In the genomic region with DNA sequence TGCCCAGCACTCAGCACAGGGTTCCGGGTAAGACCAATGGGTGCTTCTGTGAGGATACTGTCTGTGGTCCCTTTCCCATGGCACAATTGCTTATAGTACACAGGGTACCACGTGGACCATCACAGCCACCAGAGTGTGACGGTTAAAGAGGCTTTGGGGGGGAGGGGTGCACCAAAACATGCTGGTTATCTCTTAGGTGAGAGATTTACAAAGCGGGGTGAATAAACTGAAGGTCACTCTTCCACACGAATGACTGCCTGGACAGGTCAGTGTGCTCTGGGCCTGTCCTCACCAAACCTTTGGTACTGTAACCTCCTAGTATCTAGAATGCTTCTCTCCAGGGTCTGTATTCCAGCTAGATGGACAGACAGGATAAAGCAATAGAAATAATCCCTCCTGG, we compare ENCODE assay signal across 26 mouse cellular contexts. TPM values are rescaled to one million over a fixed set of nuclear protein-coding genes. Genes with fewer than 3 reads are reported as not detected.
DNase-seq lines count a peak whose midpoint lies in the region; ATAC-seq lines count a peak whose summit lies in the region.
"Had no signal": no experiment of that assay in that cellular context is flagged by ENCODE, and none has a peak within 500 bp of the region (broad histone marks: within the 10 kb centered on the region; RNA-seq: fewer than 3 reads in every experiment).

No protein-coding gene starts in this region.

- DNase-seq in heart, postnatal 36 days = no peak
- peak; percentile 16 to 33 for DNase-seq in kidney, adult 8-10 months
- DNase-seq in kidney, postnatal 4 days = no peak
- peak; percentile 18 to 48 for DNase-seq in kidney, postnatal 36 days
- DNase-seq in kidney, postnatal 10 days = no peak
- DNase-seq: adrenal gland, adult 8-10 months; adrenal gland, postnatal 25 days; cerebellum, adult 11-12 months; cerebellum, adult 8-10 months; cerebellum, postnatal 10 days; cerebellum, postnatal 36 days; embryo, embryonic 11 days; gastrocnemius, postnatal 25 days; heart, adult 18-20 months; heart, postnatal 14 days had no signal

- no peaks in the 10 kb centered on the region for H3K27me3 ChIP-seq in heart, embryonic 14.5 days (ENCODE audit: control insufficient read depth, insufficient read depth, low read length)
- H3K27me3 ChIP-seq: embryonic facial prominence, embryonic 13.5 days; forebrain, embryonic 15.5 days; heart, embryonic 12.5 days; hindbrain, embryonic 15.5 days had no signal

- no peak overlapping the region for H3K27ac ChIP-seq in heart, embryonic 14.5 days (replicated peaks in 1 of 2; ENCODE audit: control insufficient read depth in 1 of 2, insufficient read depth in 1 of 2, low read depth in 2 of 2, low read length in 2 of 2)
- H3K27ac ChIP-seq: embryonic facial prominence, embryonic 10.5 days; embryonic facial prominence, embryonic 13.5 days; forebrain, embryonic 12.5 days; forebrain, embryonic 15.5 days; hindbrain, embryonic 12.5 days; hindbrain, embryonic 15.5 days had no signal

- H3K9me3 ChIP-seq in heart, embryonic 14.5 days (ENCODE audit: control insufficient read depth, low read length) = no peaks in the 10 kb centered on the region
- H3K9me3 ChIP-seq: embryonic facial prominence, embryonic 10.5 days; embryonic facial prominence, embryonic 13.5 days; forebrain, embryonic 12.5 days; forebrain, embryonic 15.5 days; heart, embryonic 12.5 days; hindbrain, embryonic 12.5 days; hindbrain, embryonic 15.5 days had no signal

- no peak overlapping the region for H3K4me2 ChIP-seq in heart, embryonic 14.5 days (ENCODE audit: low read length)
- H3K4me2 ChIP-seq: embryonic facial prominence, embryonic 13.5 days; forebrain, embryonic 12.5 days; forebrain, embryonic 15.5 days; heart, embryonic 12.5 days; hindbrain, embryonic 12.5 days; hindbrain, embryonic 15.5 days had no signal

- intact Hi-C loops in heart, postnatal 36 days (cut with DNase I) = no loop called here

- WGBS in heart, embryonic 14.5 days = 76% methylated on average over 5 of the region's 5 CpGs

- 0 out of 2 replicates have a peak, but pooled peaks have one; percentile 39 for ATAC-seq in heart, embryonic 14.5 days (ENCODE audit: insufficient number of reproducible peaks, insufficient read depth, low FRiP score, low read depth)
- ATAC-seq: activated CD4-positive, CD25-positive, alpha-beta regulatory T cell, adult 4 months; forebrain, embryonic 15.5 days had no signal

- peaks cover 13% of the 10 kb centered on the region for H3K36me3 ChIP-seq in heart, embryonic 14.5 days (ENCODE audit: control insufficient read depth, insufficient read depth, low read length)
- H3K36me3 ChIP-seq: forebrain, embryonic 15.5 days had no signal

- H3K9ac ChIP-seq in heart, embryonic 14.5 days (ENCODE audit: low read length) = no peak overlapping the region
- H3K9ac ChIP-seq: embryonic facial prominence, embryonic 13.5 days; forebrain, embryonic 12.5 days; forebrain, embryonic 15.5 days; heart, embryonic 12.5 days; hindbrain, embryonic 12.5 days; hindbrain, embryonic 15.5 days had no signal

- no peak overlapping the region for H3K4me3 ChIP-seq in heart, embryonic 14.5 days (ENCODE audit: control insufficient read depth in 1 of 2, insufficient read depth in 1 of 2, low read depth in 1 of 2, low read length in 2 of 2)
- H3K4me3 ChIP-seq: embryonic facial prominence, embryonic 10.5 days; embryonic facial prominence, embryonic 13.5 days; erythroblast, embryonic 14.5 days; forebrain, embryonic 12.5 days; forebrain, embryonic 15.5 days; heart, embryonic 12.5 days; hindbrain, embryonic 12.5 days; hindbrain, embryonic 15.5 days had no signal

- no peaks in the 10 kb centered on the region for H3K4me1 ChIP-seq in heart, embryonic 14.5 days (ENCODE audit: control insufficient read depth in 2 of 2, insufficient read depth in 2 of 2, low read length in 2 of 2)
- H3K4me1 ChIP-seq: embryonic facial prominence, embryonic 13.5 days; forebrain, embryonic 15.5 days; heart, embryonic 12.5 days had no signal

RNA-seq across cellular contexts. Expression of a gene that starts 35.2 kb away (rescaled TPM):
- polyA plus RNA-seq in heart, embryonic 14.5 days (2014; fragmentation: Nextera tagmentation; extraction: Ambion mirVana) = 0.12 and 0.27 TPM in 2 replicates
- not detected for total RNA-seq in heart, postnatal 36 days (2021)
- total RNA-seq: adrenal gland, adult 8-10 months; adrenal gland, postnatal 25 days; heart, adult 18-20 months; heart, postnatal 14 days had no signal
- polyA plus RNA-seq: activated CD4-positive, CD25-positive, alpha-beta regulatory T cell, adult 4 months; erythroblast, embryonic 14.5 days; heart, embryonic 16.5 days had no signal

Comparison
In these comparisons a context has a peak if more than half of its experiments do, and no peak if none do; other contexts are left out.
1. DNase-seq: peak in kidney, adult 8-10 months (2 of 2) and kidney, postnatal 36 days (2 of 2); none in heart, postnatal 36 days (0 of 2), kidney, postnatal 4 days (0 of 2) and kidney, postnatal 10 days (single experiment).